Mouse (Mus musculus) CH12.LX (cell line): ENCODE results near the gene Zfp511. TPM values are rescaled to one million over a fixed set of nuclear protein-coding genes. Genes with fewer than 3 reads are reported as not detected.
A peak's percentile ranks its signal among the peaks of the same experiment; 100 is the strongest.

Experiments
- DNase-seq: peaks from one replicate; pipeline ENCODE4 v3.0.0-alpha.2; 2013; ENCODE audit errors: extremely low read depth
- H3K27ac ChIP-seq: 2 replicates; pipeline ENCODE4 v1.5.1; 2012; ENCODE audit warnings: low read depth, mild to moderate bottlenecking, control low read depth, moderate library complexity; ENCODE audit not compliant: insufficient read depth
- H3K27me3 ChIP-seq: replicated peaks from 2 replicates; pipeline ENCODE3; 2012; ENCODE audit warnings: inconsistent platforms
- H3K36me3 ChIP-seq, 2 experiments: replicated peaks in 1 of 2; 2 replicates each; pipeline versions ENCODE3 to v1.6.1; 2012; ENCODE audit warnings: inconsistent platforms in 1 of 2, low read length in 1 of 2, mild to moderate bottlenecking in 1 of 2, mixed read lengths in 1 of 2, moderate library complexity in 1 of 2; ENCODE audit not compliant: control insufficient read depth in 1 of 2, insufficient read depth in 1 of 2
- H3K4me1 ChIP-seq, 2 experiments: 2 replicates each; pipeline ENCODE4 v1.6.1; 2012; ENCODE audit warnings: inconsistent platforms in 1 of 2, moderate library complexity in 1 of 2; ENCODE audit not compliant: insufficient read depth in 2 of 2, control insufficient read depth in 1 of 2
- H3K4me2 ChIP-seq: 2 replicates; pipeline ENCODE4 v1.6.1; 2012; ENCODE audit warnings: low read depth, mild to moderate bottlenecking, control low read depth; ENCODE audit not compliant: poor library complexity, insufficient read depth, severe bottlenecking
- H3K4me3 ChIP-seq, 3 experiments: fragments of 150-350 bp in 1 of 3; sonication (generic) in 1 of 3; replicated peaks in 1 of 3; 2 replicates each; pipeline versions ENCODE3 to v1.5.1; 2011 to 2012; ENCODE audit warnings: low read depth in 2 of 3, low read length in 2 of 3, mild to moderate bottlenecking in 2 of 3, moderate library complexity in 2 of 3, control low read depth in 1 of 3, improper control_type of control experiment in 1 of 3, inconsistent platforms in 1 of 3, mixed read lengths in 1 of 3; ENCODE audit not compliant: poor library complexity in 1 of 3
- H3K79me2 ChIP-seq: replicated peaks from 2 replicates; pipeline ENCODE4 v1.6.1; 2012; ENCODE audit warnings: mild to moderate bottlenecking, moderate library complexity; ENCODE audit not compliant: control insufficient read depth, poor library complexity, insufficient read depth, severe bottlenecking; ENCODE audit errors: extremely low read depth
- H3K9ac ChIP-seq: 2 replicates; pipeline ENCODE4 v1.6.1; 2012; ENCODE audit warnings: low read depth, mild to moderate bottlenecking, control low read depth, moderate library complexity; ENCODE audit not compliant: insufficient read depth
- H3K9me3 ChIP-seq: replicated peaks from 2 replicates; pipeline ENCODE3; 2012; ENCODE audit warnings: low read length, inconsistent platforms, mixed read lengths
- BHLHE40 ChIP-seq: IDR thresholded peaks from 2 replicates; pipeline ENCODE4 v1.6.1; 2011; ENCODE audit warnings: mild to moderate bottlenecking, low read depth, low read length, improper control_type of control experiment
- CHD1 ChIP-seq: IDR thresholded peaks from 2 replicates; pipeline ENCODE4 v1.6.1; 2012; ENCODE audit warnings: low read depth, low read length, improper control_type of control experiment, inconsistent platforms
- CHD2 ChIP-seq: IDR thresholded peaks from 2 replicates; pipeline ENCODE4 v1.6.1; 2011; ENCODE audit warnings: low read length, improper control_type of control experiment
- CTCF ChIP-seq, 2 experiments: IDR thresholded peaks in 1 of 2; conservative IDR thresholded peaks in 1 of 2; 2 replicates each; pipeline ENCODE4 v1.5.1; 2011 to 2012; ENCODE audit warnings: low read depth in 2 of 2, low read length in 2 of 2, improper control_type of control experiment in 1 of 2, inconsistent platforms in 1 of 2, mild to moderate bottlenecking in 1 of 2, moderate library complexity in 1 of 2
- E2F4 ChIP-seq: IDR thresholded peaks from 2 replicates; pipeline ENCODE4 v1.6.1; 2011; ENCODE audit warnings: low read depth, low read length, improper control_type of control experiment; ENCODE audit not compliant: insufficient replicate concordance
- ELF1 ChIP-seq: IDR thresholded peaks from 2 replicates; pipeline ENCODE4 v1.6.1; 2014; ENCODE audit warnings: low read depth, mild to moderate bottlenecking, inconsistent platforms, low read length, improper control_type of control experiment
- EP300 ChIP-seq: IDR thresholded peaks from 2 replicates; pipeline ENCODE4 v1.6.1; 2011; ENCODE audit warnings: low read length, improper control_type of control experiment
- ETS1 ChIP-seq: conservative IDR thresholded peaks from 2 replicates; pipeline ENCODE4 v1.6.1; 2012; ENCODE audit warnings: low read depth, mild to moderate bottlenecking, inconsistent platforms, low read length, improper control_type of control experiment, moderate library complexity
- GABPA ChIP-seq: IDR thresholded peaks from 2 replicates; pipeline ENCODE4 v1.6.1; 2012; ENCODE audit warnings: low read depth, low read length, improper control_type of control experiment, inconsistent platforms; ENCODE audit not compliant: insufficient replicate concordance
- HCFC1 ChIP-seq: IDR thresholded peaks from 2 replicates; pipeline ENCODE4 v1.6.1; 2012; ENCODE audit warnings: low read depth, mild to moderate bottlenecking, inconsistent platforms, low read length, improper control_type of control experiment
- IRF4 ChIP-seq: IDR thresholded peaks from 2 replicates; pipeline ENCODE4 v1.6.1; 2014; ENCODE audit warnings: low read depth, mild to moderate bottlenecking, inconsistent platforms, low read length, improper control_type of control experiment
- JUN ChIP-seq: IDR thresholded peaks from 2 replicates; pipeline ENCODE4 v1.6.1; 2011; ENCODE audit warnings: low read depth, mild to moderate bottlenecking, low read length, improper control_type of control experiment, moderate library complexity; ENCODE audit not compliant: insufficient read depth
- JUND ChIP-seq: conservative IDR thresholded peaks from 2 replicates; pipeline ENCODE4 v1.6.1; 2011; ENCODE audit warnings: low read depth, low read length, improper control_type of control experiment
- KAT2A ChIP-seq: IDR thresholded peaks from 2 replicates; pipeline ENCODE4 v1.6.1; 2012; ENCODE audit warnings: low read length, improper control_type of control experiment, inconsistent platforms; ENCODE audit not compliant: insufficient replicate concordance
- MAFK ChIP-seq: IDR thresholded peaks from 2 replicates; pipeline ENCODE4 v1.6.1; 2011; ENCODE audit warnings: low read length, improper control_type of control experiment; ENCODE audit not compliant: insufficient replicate concordance
- MAX ChIP-seq: IDR thresholded peaks from 2 replicates; pipeline ENCODE4 v1.6.1; 2011; ENCODE audit warnings: low read length, improper control_type of control experiment
- MAZ ChIP-seq: IDR thresholded peaks from 2 replicates; pipeline ENCODE4 v1.6.1; 2012; ENCODE audit warnings: low read depth, mild to moderate bottlenecking, inconsistent platforms, low read length, improper control_type of control experiment, moderate library complexity
- MEF2A ChIP-seq: IDR thresholded peaks from 2 replicates; pipeline ENCODE4 v1.6.1; 2014; ENCODE audit warnings: low read depth, mild to moderate bottlenecking, inconsistent platforms, low read length, improper control_type of control experiment, borderline replicate concordance
- MXI1 ChIP-seq: IDR thresholded peaks from 2 replicates; pipeline ENCODE4 v1.6.1; 2011; ENCODE audit warnings: mild to moderate bottlenecking, low read depth, low read length, improper control_type of control experiment
- MYC ChIP-seq: IDR thresholded peaks from 2 replicates; pipeline ENCODE4 v1.6.1; 2011; ENCODE audit warnings: low read depth, mild to moderate bottlenecking, improper control_type of control experiment, low read length
- NELFE ChIP-seq: IDR thresholded peaks from 2 replicates; pipeline ENCODE4 v1.6.1; 2011; ENCODE audit warnings: low read depth, low read length, improper control_type of control experiment
- NRF1 ChIP-seq: IDR thresholded peaks from 2 replicates; pipeline ENCODE4 v1.6.1; 2014; ENCODE audit warnings: low read depth, mild to moderate bottlenecking, inconsistent platforms, low read length, improper control_type of control experiment, moderate library complexity
- PAX5 ChIP-seq: IDR thresholded peaks from 2 replicates; pipeline ENCODE4 v1.6.1; 2012; ENCODE audit warnings: low read length, inconsistent platforms, mixed read lengths
- POLR2A ChIP-seq: IDR thresholded peaks from 2 replicates; pipeline ENCODE4 v1.6.1; 2011; ENCODE audit warnings: low read depth, mild to moderate bottlenecking, improper control_type of control experiment, low read length
- POLR2AphosphoS2 ChIP-seq: IDR thresholded peaks from 2 replicates; pipeline ENCODE4 v1.6.1; 2011; ENCODE audit warnings: low read depth, low read length, improper control_type of control experiment
- RAD21 ChIP-seq: IDR thresholded peaks from 2 replicates; pipeline ENCODE4 v1.6.1; 2011; ENCODE audit warnings: low read depth, mild to moderate bottlenecking, low read length, improper control_type of control experiment, moderate library complexity
- RCOR1 ChIP-seq: conservative IDR thresholded peaks from 2 replicates; pipeline ENCODE4 v1.6.1; 2012; ENCODE audit warnings: low read depth, mild to moderate bottlenecking, inconsistent platforms, low read length, improper control_type of control experiment
- SIN3A ChIP-seq: IDR thresholded peaks from 2 replicates; pipeline ENCODE4 v1.6.1; 2012; ENCODE audit warnings: low read length, improper control_type of control experiment, inconsistent platforms
- SMC3 ChIP-seq: IDR thresholded peaks from 2 replicates; pipeline ENCODE4 v1.6.1; 2011; ENCODE audit warnings: low read depth, low read length, improper control_type of control experiment
- TBP ChIP-seq: conservative IDR thresholded peaks from 2 replicates; pipeline ENCODE4 v1.6.1; 2011; ENCODE audit warnings: low read depth, low read length, improper control_type of control experiment
- TCF12 ChIP-seq: IDR thresholded peaks from 2 replicates; pipeline ENCODE4 v1.6.1; 2014; ENCODE audit warnings: low read depth, mild to moderate bottlenecking, inconsistent platforms, low read length, improper control_type of control experiment
- UBTF ChIP-seq: IDR thresholded peaks from 2 replicates; pipeline ENCODE4 v1.6.1; 2012; ENCODE audit warnings: low read depth, mild to moderate bottlenecking, inconsistent platforms, low read length, improper control_type of control experiment, moderate library complexity
- USF1 ChIP-seq: IDR thresholded peaks from 2 replicates; pipeline ENCODE4 v1.6.1; 2014; ENCODE audit warnings: low read depth, mild to moderate bottlenecking, inconsistent platforms, low read length, improper control_type of control experiment
- USF2 ChIP-seq: conservative IDR thresholded peaks from 2 replicates; pipeline ENCODE4 v1.6.1; 2011; ENCODE audit warnings: low read depth, low read length, improper control_type of control experiment
- ZC3H11A ChIP-seq: IDR thresholded peaks from 2 replicates; pipeline ENCODE4 v1.6.1; 2012; ENCODE audit warnings: low read depth, mild to moderate bottlenecking, inconsistent platforms, low read length, improper control_type of control experiment
- ZKSCAN1 ChIP-seq: IDR thresholded peaks from 2 replicates; pipeline ENCODE4 v1.6.1; 2012; ENCODE audit warnings: low read depth, inconsistent platforms, low read length, improper control_type of control experiment, borderline replicate concordance
- ZMIZ1 ChIP-seq: IDR thresholded peaks from 2 replicates; pipeline ENCODE4 v1.6.1; 2012; ENCODE audit warnings: low read depth, mild to moderate bottlenecking, inconsistent platforms, low read length, improper control_type of control experiment
- ZNF384 ChIP-seq: IDR thresholded peaks from 2 replicates; pipeline ENCODE4 v1.6.1; 2012; ENCODE audit warnings: low read depth, low read length, improper control_type of control experiment, inconsistent platforms
- dilution Hi-C: fragments of 300-500 bp; cut with MboI; formaldehyde crosslinking; loops from 2 replicates; pipeline ENCODE4 v1.14.3; 2020; ENCODE audit warnings: low sequenced_read_pairs; ENCODE audit not compliant: extremely low pct_unique_long_range_greater_than_20kb, extremely low pct_ligation_motif_present
- in situ Hi-C: fragments of 300-500 bp; cut with MboI; formaldehyde crosslinking; loops from 3 replicates; pipeline ENCODE4 v1.14.3; 2019; ENCODE audit warnings: low sequenced_read_pairs, low pct_ligation_motif_present, low pct_unique_long_range_greater_than_20kb, mixed read lengths
- polyA plus RNA-seq: library from polyadenylated mRNA; unstranded; fragments of >175 nt; gene quantifications from 2 replicates; pipeline ENCODE4 v1.2.1, GENCODE M21; 2012; ENCODE audit warnings: low read depth; ENCODE audit not compliant: insufficient read length
- total RNA-seq, 2 experiments: library from RNA; depleted of rRNA; stranded (reverse); fragments of 300-350 nt in 1 of 2; fragments of >200 nt in 1 of 2; gene quantifications; 2 replicates each; pipeline ENCODE4 v1.2.3; 2012 to 2014

Zfp511 gene
- total RNA-seq (2012; rRNA removed) (44.4 and 44.6 TPM in 2 replicates), total RNA-seq (2014; rRNA removed) (41.4 and 43.8 TPM in 2 replicates), polyA plus RNA-seq (50.1 and 52.2 TPM in 2 replicates)

DNA sequence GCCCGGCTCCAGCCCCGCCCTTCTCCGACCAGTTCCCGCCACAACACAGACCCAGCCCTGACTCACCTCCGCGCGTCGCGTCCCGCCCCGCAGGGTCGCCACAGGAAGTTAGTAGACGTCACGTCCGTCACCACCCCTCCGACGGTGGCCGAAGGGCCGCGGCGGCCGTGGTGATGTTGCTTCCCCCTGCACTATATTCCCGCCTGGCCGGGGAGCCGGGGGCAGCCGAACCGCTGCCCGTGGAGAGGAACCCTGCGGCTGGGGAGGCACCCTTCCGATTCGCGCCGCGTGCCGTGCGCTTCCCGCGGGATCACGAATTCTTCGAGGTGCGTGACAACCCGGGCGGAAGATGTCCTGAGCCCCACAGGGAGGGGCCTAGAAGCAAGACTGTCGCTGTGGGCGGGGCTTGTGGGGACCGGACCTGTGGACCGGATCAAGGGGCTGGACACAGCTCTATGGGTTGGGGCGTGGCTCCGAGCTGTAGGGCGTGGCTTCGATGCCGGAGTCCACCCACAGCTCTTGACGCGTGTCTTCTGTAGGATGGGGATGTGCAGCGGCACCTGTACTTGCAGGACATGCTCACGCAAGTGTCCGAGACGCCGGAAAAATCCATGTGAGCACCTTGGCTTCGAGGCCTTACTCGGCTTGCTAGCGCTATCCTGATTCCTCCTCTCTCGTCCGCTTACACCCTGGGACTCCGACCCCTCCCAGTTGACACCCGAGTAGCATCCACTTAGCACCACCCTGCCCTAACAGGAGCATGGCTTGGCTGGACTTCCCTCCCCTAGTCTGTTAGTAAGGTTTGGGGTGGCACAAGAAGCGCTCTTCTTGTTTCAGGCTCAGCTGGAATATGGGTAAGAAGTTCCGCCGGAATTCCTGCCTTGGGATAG lies at the start of gene Zfp511, which contains the start of gene Tubgcp2:
Gene Zfp511, plus strand, starts transcription at position 111 of the 890 bp plus-strand sequence.
Gene Tubgcp2, minus strand, starts transcription at position 389 of the 890 bp plus-strand sequence.
- Histone ChIP-seq H3K4me1 (peaks cover 12 to 31% of the 10 kb centered on the region in 2 experiments), H3K27me3 (no peaks in the 10 kb centered on the region), H3K9ac (peak within 1 kb of the TSS; percentile 98), H3K4me3 (peak within 1 kb of the TSS; percentile 94 to 96 (median 94)), H3K79me2 (peaks cover 19% of the 10 kb centered on the region), H3K4me2 (peak within 1 kb of the TSS; percentile 85), H3K9me3 (no peaks in the 10 kb centered on the region), H3K36me3 (peaks cover 32 to 70% of the 10 kb centered on the region in 2 experiments), H3K27ac (peak within 1 kb of the TSS; percentile 80)
- in situ Hi-C loops: no loop called here
- peak; percentile 75 for TF ChIP-seq NELFE
- TF ChIP-seq POLR2AphosphoS2: 0 out of 2 replicates have a peak, but pooled peaks have one; percentile 29
- peak; percentile 39; the same call in 1 of the 2 replicates for TF ChIP-seq NRF1
- TF ChIP-seq ELF1: peak; percentile 83
- no peak for TF ChIP-seq MAFK
- no peak; the same call in 1 of the 2 replicates for TF ChIP-seq ETS1
- no peak for TF ChIP-seq TBP
- peak; percentile 90 for TF ChIP-seq HCFC1
- TF ChIP-seq USF1: no peak
- TF ChIP-seq EP300: no peak
- no peak for TF ChIP-seq ZKSCAN1
- TF ChIP-seq MAX: peak; percentile 35
- TF ChIP-seq ZMIZ1: peak; percentile 54
- no peak for TF ChIP-seq ZC3H11A
- no peak for TF ChIP-seq UBTF
- peak; percentile 80 for TF ChIP-seq POLR2A
- TF ChIP-seq PAX5: no peak
- no peak for TF ChIP-seq CTCF (conservative IDR thresholded peaks at IDR 0.05 in 1 of 2, IDR thresholded peaks at IDR 0.05 in 1 of 2; ENCODE audit: low read depth in 2 of 2, low read length in 2 of 2)
- TF ChIP-seq SIN3A: peak; percentile 94
- no peak for TF ChIP-seq RCOR1
- TF ChIP-seq MXI1: peak; percentile 30
- peak; percentile 91; the same call in 1 of the 2 replicates for TF ChIP-seq MAZ
- no peak for TF ChIP-seq ZNF384
- no peak for TF ChIP-seq CHD1
- TF ChIP-seq BHLHE40: no peak
- TF ChIP-seq CHD2: no peak
- peak; percentile 91 for TF ChIP-seq KAT2A
- peak; percentile 86; the same call in 1 of the 2 replicates for TF ChIP-seq E2F4
- TF ChIP-seq JUN: no peak
- TF ChIP-seq TCF12: peak; percentile 73
- TF ChIP-seq RAD21: no peak
- no peak; the same call in 1 of the 2 replicates for TF ChIP-seq GABPA
- no peak for TF ChIP-seq SMC3
- no peak for TF ChIP-seq JUND
- TF ChIP-seq USF2: no peak
- TF ChIP-seq MEF2A: peak; percentile 60
- TF ChIP-seq MYC: 0 out of 2 replicates have a peak, but pooled peaks have one; percentile 11
- peak; percentile 53 for TF ChIP-seq IRF4
- DNase-seq: peak; percentile 98
- dilution Hi-C loops: no loop called here
